Mouse (Mus musculus): ENCODE results near the gene Dock4. TPM values are rescaled to one million over a fixed set of nuclear protein-coding genes. Genes with fewer than 3 reads are reported as not detected.

Gene Dock4
- total RNA-seq, 2 experiments from 2014 or later, result 13.5 to 18.0 TPM

- no peak for DNase-seq
Observed at GRCm38 (mm10) chr12:40462693-40463235, 17.0 kb downstream of the Dock4 start.

- DNase-seq, result no peak
Observed at GRCm38 (mm10) chr12:40463828-40464227, 18.1 kb downstream of the Dock4 start.

- DNase-seq, result no peak
Observed at GRCm38 (mm10) chr12:40464282-40464681, 18.5 kb downstream of the Dock4 start.

GRCm38 (mm10) chr12:40468235-40468634 is 22.5 kb downstream of the Dock4 start:
- DNase-seq, result no peak

- DNase-seq, result no peak
Observed at GRCm38 (mm10) chr12:40469009-40469408, 23.3 kb downstream of the Dock4 start.

- DNase-seq, result no peak
Observed at GRCm38 (mm10) chr12:40471649-40472399, 26.1 kb downstream of the Dock4 start.

- no peak for DNase-seq
Observed at GRCm38 (mm10) chr12:40473709-40474108, 28.0 kb downstream of the Dock4 start.

GRCm38 (mm10) chr12:40477621-40478452 is 32.1 kb downstream of the Dock4 start:
- DNase-seq, result peak; percentile 50 to 73

GRCm38 (mm10) chr12:40484224-40484623 is 38.5 kb downstream of the Dock4 start:
- DNase-seq, result no peak

GRCm38 (mm10) chr12:40485210-40485609 is 39.5 kb downstream of the Dock4 start:
- no peak for DNase-seq

- no peak for DNase-seq
Observed at GRCm38 (mm10) chr12:40486047-40486837, 40.5 kb downstream of the Dock4 start.

- no peak for DNase-seq
Observed at GRCm38 (mm10) chr12:40496387-40496786, 50.6 kb downstream of the Dock4 start.

- no peak for DNase-seq
Observed at GRCm38 (mm10) chr12:40497806-40498205, 52.1 kb downstream of the Dock4 start.

GRCm38 (mm10) chr12:40498250-40498671 is 52.5 kb downstream of the Dock4 start:
- DNase-seq, result no peak

GRCm38 (mm10) chr12:40498928-40499626 is 53.3 kb downstream of the Dock4 start:
- peak; percentile 65 to 70 for DNase-seq

- DNase-seq, result peak in 1 of 2 experiments; percentile 52
Observed at GRCm38 (mm10) chr12:40499627-40500329, 54.0 kb downstream of the Dock4 start.

- no peak for DNase-seq
Observed at GRCm38 (mm10) chr12:40501141-40501540, 55.4 kb downstream of the Dock4 start.

- DNase-seq, result no peak
Observed at GRCm38 (mm10) chr12:40503520-40503919, 57.8 kb downstream of the Dock4 start.

GRCm38 (mm10) chr12:40504687-40505086 is 58.9 kb downstream of the Dock4 start:
- DNase-seq, result no peak

- DNase-seq, result no peak
Observed at GRCm38 (mm10) chr12:40507823-40508390, 62.2 kb downstream of the Dock4 start.
